Mouse (Mus musculus) bone marrow macrophage, adult 2 months (primary cell): ENCODE data around the gene Msantd1. TPM values are rescaled to one million over a fixed set of nuclear protein-coding genes. Genes with fewer than 3 reads are reported as not detected.

Experiments
- H3K27ac ChIP-seq: 2 replicates; pipeline ENCODE4 v1.5.1; 2012; ENCODE audit warnings: low read depth, low read length; ENCODE audit not compliant: insufficient read depth
- H3K4me1 ChIP-seq: 2 replicates; pipeline ENCODE4 v1.6.1; 2012; ENCODE audit warnings: low read length; ENCODE audit not compliant: control insufficient read depth, insufficient read depth
- H3K4me3 ChIP-seq: 2 replicates; pipeline ENCODE4 v1.5.1; 2012; ENCODE audit warnings: mild to moderate bottlenecking, low read length, moderate library complexity; ENCODE audit not compliant: insufficient read depth
- CTCF ChIP-seq: IDR thresholded peaks from 2 replicates; pipeline ENCODE4 v1.5.1; 2012; ENCODE audit warnings: low read depth, mild to moderate bottlenecking, low read length, moderate library complexity
- POLR2A ChIP-seq: IDR thresholded peaks from 2 replicates; pipeline ENCODE4 v1.6.1; 2012; ENCODE audit warnings: mild to moderate bottlenecking, low read depth, low read length, borderline replicate concordance
- polyA plus RNA-seq: library from polyadenylated mRNA; stranded (reverse); fragments of >200 nt; gene quantifications from 2 replicates; pipeline ENCODE4 v1.2.4, GENCODE M21; 2012; ENCODE audit not compliant: missing spikeins, insufficient read depth, insufficient read length

Gene Msantd1
- polyA plus RNA-seq, 1 experiment: 1.7 TPM

GRCm38 (mm10) chr5:34904412-34904811, 3.4 kb upstream of the Msantd1 start:
- H3K4me1 ChIP-seq: peaks cover 5% of the 10 kb centered on the region
- no peak overlapping the region for H3K27ac ChIP-seq
- no peak overlapping the region for H3K4me3 ChIP-seq
- TF ChIP-seq POLR2A (no peak), CTCF (no peak)

- H3K4me3 ChIP-seq: no peak overlapping the region
- no peak overlapping the region for H3K27ac ChIP-seq
- TF ChIP-seq CTCF (no peak), POLR2A (no peak)
- H3K4me1 ChIP-seq: peaks cover 5% of the 10 kb centered on the region
These were observed 582 bp upstream of the Msantd1 start for GRCm38 (mm10) chr5:34907230-34907629.

- TF ChIP-seq CTCF: no peak
- TF ChIP-seq POLR2A: no peak
- H3K27ac ChIP-seq: no peak overlapping the region
- no peak overlapping the region for H3K4me3 ChIP-seq
- peaks cover 5% of the 10 kb centered on the region for H3K4me1 ChIP-seq
These were observed 1.2 kb downstream of the Msantd1 start for GRCm38 (mm10) chr5:34908726-34909633.

- Histone ChIP-seq H3K4me3 (no peak overlapping the region), H3K27ac (no peak overlapping the region), H3K4me1 (peaks cover 5% of the 10 kb centered on the region)
- TF ChIP-seq POLR2A (no peak), CTCF (no peak)
These were observed 2.1 kb downstream of the Msantd1 start for GRCm38 (mm10) chr5:34909634-34910503.

GRCm38 (mm10) chr5:34910504-34910815, 2.6 kb downstream of the Msantd1 start:
- no peak overlapping the region for H3K4me3 ChIP-seq
- peaks cover 5% of the 10 kb centered on the region for H3K4me1 ChIP-seq
- TF ChIP-seq CTCF: no peak
- no peak for TF ChIP-seq POLR2A
- H3K27ac ChIP-seq: no peak overlapping the region

- H3K4me1 ChIP-seq: no peaks in the 10 kb centered on the region
- H3K27ac ChIP-seq: no peak overlapping the region
- H3K4me3 ChIP-seq: no peak overlapping the region
- TF ChIP-seq POLR2A: no peak
- TF ChIP-seq CTCF: peak; percentile 79
These were observed 8.0 kb downstream of the Msantd1 start for GRCm38 (mm10) chr5:34915801-34916200.

GRCm38 (mm10) chr5:34917234-34917655, 9.4 kb downstream of the Msantd1 start:
- no peak for TF ChIP-seq CTCF
- H3K27ac ChIP-seq: no peak overlapping the region
- no peak overlapping the region for H3K4me3 ChIP-seq
- no peaks in the 10 kb centered on the region for H3K4me1 ChIP-seq

GRCm38 (mm10) chr5:34918785-34919184, 11.0 kb downstream of the Msantd1 start:
- no peak overlapping the region for H3K4me3 ChIP-seq
- no peak overlapping the region for H3K27ac ChIP-seq
- TF ChIP-seq POLR2A: no peak
- no peak for TF ChIP-seq CTCF
- no peaks in the 10 kb centered on the region for H3K4me1 ChIP-seq

- H3K27ac ChIP-seq: no peak overlapping the region
- no peaks in the 10 kb centered on the region for H3K4me1 ChIP-seq
- TF ChIP-seq POLR2A: no peak
- TF ChIP-seq CTCF: no peak
These were observed 14.7 kb downstream of the Msantd1 start for GRCm38 (mm10) chr5:34922531-34922930.

GRCm38 (mm10) chr5:34923920-34924319, 16.1 kb downstream of the Msantd1 start:
- TF ChIP-seq CTCF (no peak), POLR2A (no peak)
- H3K4me3 ChIP-seq: no peak overlapping the region
- H3K4me1 ChIP-seq: no peaks in the 10 kb centered on the region
- no peak overlapping the region for H3K27ac ChIP-seq

More at GRCm38 (mm10) chr5:34922531-34922930, 14.7 kb downstream of the Msantd1 start:
- H3K4me3 ChIP-seq: no peak overlapping the region

GRCm38 (mm10) chr5:34924519-34924918, 16.7 kb downstream of the Msantd1 start:
- no peaks in the 10 kb centered on the region for H3K4me1 ChIP-seq
- TF ChIP-seq CTCF: no peak
- no peak overlapping the region for H3K27ac ChIP-seq

More at GRCm38 (mm10) chr5:34924519-34924918, 16.7 kb downstream of the Msantd1 start:
- H3K4me3 ChIP-seq: no peak overlapping the region
